Mouse (Mus musculus) bone marrow macrophage, adult 2 months (primary cell): ENCODE data around the gene Tmem169.

Experiments
- CTCF ChIP-seq: IDR thresholded peaks from 2 replicates; pipeline ENCODE4 v1.5.1; 2012; ENCODE audit warnings: low read depth, mild to moderate bottlenecking, low read length, moderate library complexity
- POLR2A ChIP-seq: IDR thresholded peaks from 2 replicates; pipeline ENCODE4 v1.6.1; 2012; ENCODE audit warnings: mild to moderate bottlenecking, low read depth, low read length, borderline replicate concordance

DNA sequence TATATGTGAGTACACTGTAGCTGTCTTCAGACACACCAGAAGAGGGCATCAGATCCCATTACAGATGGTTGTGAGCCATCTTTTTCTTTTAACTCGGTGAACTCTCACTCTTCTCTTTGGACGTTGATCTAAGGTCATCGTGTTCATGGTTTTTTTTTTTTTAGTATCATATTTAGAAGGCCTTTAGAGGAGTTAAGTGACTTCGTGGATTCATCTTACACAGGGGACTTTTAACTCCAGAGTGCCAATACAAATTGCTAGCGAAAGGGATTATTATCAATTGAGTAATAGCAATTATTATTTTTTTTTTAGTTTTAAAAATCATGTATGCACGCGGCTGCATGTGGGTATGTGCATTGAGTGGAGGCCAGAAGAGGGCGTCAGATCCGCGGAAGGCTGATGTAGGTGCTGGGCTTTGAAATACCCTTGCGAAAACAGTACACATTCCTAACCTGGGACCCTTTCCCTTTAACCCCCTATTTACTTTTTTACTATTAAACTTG is 22.6 kb downstream of the Tmem169 start:
- no peak for TF ChIP-seq POLR2A
- peak; percentile 73 for TF ChIP-seq CTCF
